Mouse (Mus musculus) frontal cortex, postnatal 36 days (tissue): ENCODE results near the gene Aldh4a1.

ENCODE experiments used
- DNase-seq, 2 experiments: peaks; one replicate each; pipeline ENCODE4 v3.0.0; 2022; ENCODE audit warnings: low spot score in 2 of 2

Aldh4a1 gene

GRCm38 (mm10) chr4:139590446-139590845 is 32.2 kb upstream of the Aldh4a1 start:
- no peak for DNase-seq

GRCm38 (mm10) chr4:139592895-139593294 is 29.8 kb upstream of the Aldh4a1 start:
- DNase-seq: no peak

GRCm38 (mm10) chr4:139593383-139593782 is 29.3 kb upstream of the Aldh4a1 start:
- DNase-seq: no peak

GRCm38 (mm10) chr4:139594062-139594461 is 28.6 kb upstream of the Aldh4a1 start:
- DNase-seq: no peak

GRCm38 (mm10) chr4:139596715-139597114 is 26.0 kb upstream of the Aldh4a1 start:
- no peak for DNase-seq

DNA sequence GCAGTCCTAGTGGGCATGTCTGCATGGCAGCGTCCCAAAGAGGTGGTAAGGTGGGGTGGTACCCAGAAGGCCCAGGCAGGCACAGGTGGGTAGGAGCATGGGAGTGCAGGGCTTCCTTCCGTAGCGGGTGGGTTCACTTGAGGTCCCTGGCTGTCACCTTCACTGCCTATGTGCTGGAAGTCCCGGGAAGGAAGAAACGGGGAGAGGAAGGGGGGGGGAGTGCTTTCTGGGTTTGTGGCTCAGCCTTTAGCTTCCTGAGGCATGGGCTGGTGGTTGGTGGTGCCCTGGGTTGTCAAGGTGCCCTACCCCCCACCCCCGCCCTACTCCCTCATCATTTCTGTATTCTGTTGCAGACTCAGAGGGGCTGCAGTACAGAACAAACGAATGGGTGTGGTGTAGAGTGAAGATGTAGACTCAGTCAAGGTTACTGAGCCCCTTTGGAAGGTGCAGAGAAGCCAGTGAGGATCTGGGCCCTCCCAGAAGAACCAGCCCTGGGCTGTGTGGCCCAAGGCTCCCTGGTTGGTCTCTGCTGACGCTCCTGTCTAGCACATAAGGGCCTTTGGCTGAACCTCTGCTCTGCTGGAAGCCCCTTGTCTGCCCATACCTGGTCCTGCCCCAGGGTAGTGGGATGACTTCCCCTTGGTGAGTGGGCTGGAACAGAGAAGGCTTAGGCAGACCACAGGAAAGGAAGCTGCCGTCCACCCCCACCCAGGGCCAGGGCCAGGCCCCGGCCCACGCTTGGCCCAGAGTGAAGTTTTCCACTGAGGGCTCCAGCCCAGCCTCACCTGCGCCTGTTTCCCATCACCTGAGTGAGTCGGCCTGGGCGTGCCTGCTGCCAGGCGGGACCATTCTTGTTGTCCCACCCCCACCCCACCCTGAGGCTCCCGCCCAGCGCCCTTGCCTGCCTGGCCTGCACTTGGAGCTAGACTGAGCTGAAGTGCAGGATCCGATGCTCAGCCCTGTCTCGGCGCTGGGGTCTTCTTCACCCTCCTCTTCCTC is 25.1 kb upstream of the Aldh4a1 start:
- no peak for DNase-seq

GRCm38 (mm10) chr4:139598356-139598755 is 24.3 kb upstream of the Aldh4a1 start:
- DNase-seq: no peak

DNA sequence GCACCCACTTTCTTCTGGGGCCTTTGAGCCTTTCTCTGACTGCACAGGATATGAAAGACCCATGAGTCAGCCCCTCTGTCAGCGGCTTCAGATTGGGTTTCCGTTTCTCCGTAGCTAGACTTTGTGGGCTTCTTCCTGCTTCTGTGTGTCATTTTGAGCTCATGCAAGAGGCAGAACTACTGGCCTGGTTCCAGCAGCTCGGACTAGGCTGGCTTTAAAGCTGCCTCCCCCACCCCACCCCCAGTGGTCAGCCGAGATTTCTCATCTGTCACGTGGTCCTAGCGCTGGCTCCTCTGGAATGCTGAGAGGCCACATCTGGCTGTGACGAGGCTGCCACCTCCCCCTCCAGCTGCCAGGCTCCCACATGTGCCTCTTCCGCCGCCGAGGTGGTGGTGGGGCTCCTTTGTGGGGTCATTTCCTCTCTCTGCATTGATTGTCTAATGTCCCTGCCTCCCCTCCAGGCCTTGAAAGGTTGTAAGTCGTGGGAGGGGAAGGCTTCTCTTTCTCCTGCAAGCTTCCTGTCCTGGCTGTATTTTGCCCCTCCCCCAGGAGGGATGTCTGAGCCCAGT is 23.6 kb upstream of the Aldh4a1 start:
- DNase-seq: peak; percentile 54 to 65

GRCm38 (mm10) chr4:139601519-139602356 is 20.9 kb upstream of the Aldh4a1 start:
- no peak for DNase-seq

DNA sequence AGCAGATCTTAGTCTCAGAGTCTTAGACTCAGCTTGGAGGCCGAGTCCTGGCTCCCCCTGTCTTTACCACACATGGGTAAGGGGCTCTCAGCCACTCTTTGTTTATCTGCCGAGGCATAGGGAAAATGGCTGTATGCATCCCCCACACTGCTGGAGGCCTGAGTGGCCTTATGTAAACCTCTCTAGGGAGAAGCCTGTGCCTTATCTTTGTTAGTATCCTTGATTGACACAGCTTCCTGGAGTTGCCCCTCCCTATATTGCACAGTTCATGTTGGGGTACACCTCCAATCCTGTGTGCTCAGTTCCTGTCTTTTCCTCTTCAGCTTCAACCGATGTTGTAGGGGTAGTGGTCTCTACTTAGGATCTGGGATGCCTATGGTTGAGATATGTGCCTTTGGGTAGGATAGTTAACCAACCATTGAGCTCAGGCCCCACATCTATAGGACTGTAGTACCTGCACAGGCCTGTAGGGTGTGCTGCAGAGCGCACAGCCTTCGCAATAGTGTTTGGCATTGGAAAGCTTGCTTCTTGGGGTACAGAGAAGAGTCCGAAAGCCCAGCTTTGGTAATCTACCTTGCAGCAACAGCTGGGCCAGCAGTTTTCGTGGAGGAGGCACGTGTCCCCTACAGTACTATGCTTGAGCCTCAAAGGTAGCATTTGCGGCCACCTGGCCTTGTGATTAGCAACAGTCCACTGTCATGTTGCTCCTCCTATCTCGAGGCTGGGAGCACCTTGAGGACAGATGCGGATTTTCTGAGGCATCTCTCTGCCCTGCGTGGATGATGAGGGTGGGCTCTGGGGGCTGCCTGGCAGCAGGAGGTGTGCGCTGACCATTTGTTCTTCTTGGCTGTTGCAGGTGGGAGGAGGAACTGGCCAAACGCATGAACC is 20.1 kb upstream of the Aldh4a1 start, which contains the start of gene Gm21969:
TSS of gene Gm21969 (plus strand) at position 830 of the 888 bp plus-strand sequence.
- peak in 1 of 2 experiments; percentile 54 for DNase-seq

GRCm38 (mm10) chr4:139605216-139605615 is 17.4 kb upstream of the Aldh4a1 start:
- no peak for DNase-seq

- no peak for DNase-seq
Measured at GRCm38 (mm10) chr4:139606732-139607131, 15.9 kb upstream of the Aldh4a1 start.

DNA sequence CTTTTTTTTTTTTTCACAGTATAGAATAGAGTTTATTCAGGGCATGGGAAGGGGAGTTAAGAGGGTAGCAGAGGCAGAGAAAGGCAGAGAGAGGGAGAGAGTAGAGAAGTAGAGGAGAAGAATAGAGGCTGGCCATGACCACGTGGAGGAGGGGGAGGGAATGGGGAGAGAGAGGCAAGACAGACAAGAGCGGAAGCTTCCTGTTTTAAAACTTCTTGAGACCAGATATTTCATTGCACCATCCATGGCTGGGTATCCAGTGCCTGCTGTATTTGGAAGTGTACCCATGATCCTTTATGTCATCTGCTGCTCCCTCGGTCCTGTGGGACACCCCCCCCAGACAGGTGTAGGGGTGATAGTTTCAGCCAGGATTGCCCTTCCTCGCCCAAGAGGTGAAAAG is 13.7 kb upstream of the Aldh4a1 start:
- no peak for DNase-seq

DNA sequence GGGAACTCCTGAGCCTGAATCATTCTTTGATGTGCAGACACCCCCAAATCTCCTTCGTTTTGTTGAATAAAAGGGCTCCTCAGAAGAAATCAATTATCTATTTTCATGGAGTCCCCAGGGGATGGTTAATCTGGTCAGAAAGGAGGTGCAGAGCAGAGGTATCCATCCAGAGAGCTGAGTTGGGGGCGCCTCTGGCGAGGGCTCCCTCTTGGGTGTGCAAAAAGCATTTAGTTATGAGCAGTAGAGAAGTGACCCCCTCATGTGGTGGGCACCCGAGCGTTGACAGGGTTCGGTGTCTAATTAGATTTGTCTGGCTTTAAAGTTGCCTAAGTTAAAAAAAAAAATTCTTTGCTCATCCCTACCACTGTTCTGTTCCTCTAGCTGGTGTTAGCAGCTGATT is 11.7 kb upstream of the Aldh4a1 start:
- DNase-seq: no peak

- peak; percentile 78 to 81 for DNase-seq
Measured at GRCm38 (mm10) chr4:139611542-139611953, 11.1 kb upstream of the Aldh4a1 start.

DNA sequence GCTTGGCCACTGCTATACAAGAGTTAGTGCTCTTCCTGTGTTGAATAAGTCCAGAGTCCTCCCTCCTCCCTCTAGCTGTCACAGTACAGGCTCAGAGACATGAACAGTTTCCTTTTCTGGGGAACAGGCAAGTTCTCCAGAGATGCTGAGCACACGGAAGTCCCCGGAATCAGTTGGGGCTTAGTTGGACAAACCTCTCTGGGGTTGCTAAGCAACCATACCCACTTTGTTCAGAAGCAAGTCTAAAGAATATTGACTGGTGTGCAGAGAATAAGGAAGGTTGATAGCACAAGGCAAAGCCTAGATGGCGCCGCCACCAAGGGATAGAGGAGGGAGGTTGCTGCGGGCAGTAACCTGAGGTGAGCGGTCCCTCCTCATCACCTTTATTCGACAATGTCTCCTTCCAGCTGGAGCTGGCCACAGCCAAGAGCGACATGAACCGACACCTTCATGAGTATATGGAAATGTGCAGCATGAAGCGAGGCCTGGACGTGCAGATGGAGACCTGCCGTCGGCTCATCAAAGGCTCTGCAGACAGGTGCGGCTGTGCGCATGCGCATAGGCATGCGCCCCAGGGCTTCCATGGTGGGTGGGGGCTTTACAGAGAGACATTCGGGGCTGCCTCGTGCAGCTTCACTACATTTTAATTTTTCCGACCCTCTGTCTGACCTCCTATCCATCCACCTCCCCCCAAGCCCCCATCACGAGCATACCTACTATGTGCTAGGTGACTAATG is 8.0 kb upstream of the Aldh4a1 start:
- DNase-seq: no peak

DNA sequence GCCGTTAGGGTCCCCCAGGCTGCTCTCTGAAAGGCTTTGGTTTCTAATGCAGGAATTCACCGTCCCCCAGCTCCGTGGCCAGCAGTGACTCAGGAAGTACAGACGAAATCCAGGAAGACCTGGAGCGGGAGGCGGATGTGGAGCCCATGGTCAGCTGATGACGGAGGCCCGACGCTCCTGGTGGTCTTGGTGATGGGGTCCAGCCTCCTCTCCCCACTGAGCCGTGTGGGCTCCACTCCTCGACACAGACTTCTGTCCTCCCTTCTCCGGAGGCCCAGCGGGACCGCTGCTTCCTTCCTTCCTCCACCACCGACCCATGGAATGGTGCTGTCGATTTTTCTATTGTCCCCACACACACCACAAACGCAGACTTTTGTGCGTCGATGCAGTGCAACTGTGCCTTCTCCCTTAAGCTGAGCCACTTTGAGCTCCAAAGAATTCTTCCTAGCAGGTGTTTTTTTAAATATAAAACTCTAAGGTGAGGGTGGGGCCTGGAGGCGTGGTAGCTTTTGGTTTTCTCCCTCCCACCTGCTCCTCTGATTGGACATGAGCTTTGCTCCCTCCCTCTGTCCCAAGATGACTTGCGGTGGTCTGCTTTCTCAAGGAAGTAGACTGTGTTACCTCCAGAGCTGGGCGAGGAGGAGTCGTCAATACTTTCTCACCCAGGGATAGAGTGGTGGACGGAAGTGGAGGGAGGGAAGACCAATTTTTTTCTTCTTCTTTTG is 6.2 kb upstream of the Aldh4a1 start:
- no peak for DNase-seq

- DNase-seq: no peak
Measured at GRCm38 (mm10) chr4:139617001-139617364, 5.7 kb upstream of the Aldh4a1 start.

DNA sequence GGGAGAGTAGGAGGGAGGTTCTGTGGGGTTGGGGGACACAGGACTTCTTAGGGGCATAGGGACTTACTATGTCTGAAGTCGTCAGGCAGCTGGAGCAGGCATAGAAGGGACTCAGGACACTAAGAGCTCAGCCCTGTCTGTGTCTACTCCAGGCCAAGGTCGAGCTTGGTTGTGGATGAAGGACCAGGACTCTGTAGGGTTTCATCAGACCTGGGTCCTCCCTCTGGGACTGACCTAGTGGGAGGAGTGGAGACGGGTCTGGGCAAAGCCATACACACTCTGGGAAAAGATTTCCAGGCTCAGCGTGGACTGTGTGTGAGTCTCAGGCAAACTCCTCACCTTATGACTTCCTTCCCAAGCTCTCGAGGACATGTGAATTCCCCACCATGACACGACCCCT is 2.9 kb upstream of the Aldh4a1 start:
- no peak for DNase-seq
